Mouse (Mus musculus) olfactory bulb, adult 2 months (tissue): ENCODE data around the gene Pbp2. TPM values are rescaled to one million over a fixed set of nuclear protein-coding genes. Genes with fewer than 3 reads are reported as not detected.

Experiments used
- H3K27ac ChIP-seq: fragments of 200-500 bp; 2 replicates; pipeline ENCODE4 v1.5.1; 2012; ENCODE audit warnings: low read depth, low read length; ENCODE audit not compliant: insufficient read depth
- H3K4me1 ChIP-seq: fragments of 200-500 bp; 2 replicates; pipeline ENCODE4 v1.6.1; 2012; ENCODE audit warnings: low read length; ENCODE audit not compliant: control insufficient read depth, insufficient read depth
- H3K4me3 ChIP-seq: fragments of 200-500 bp; 2 replicates; pipeline ENCODE4 v1.5.1; 2012; ENCODE audit warnings: mild to moderate bottlenecking, low read depth, low read length, moderate library complexity; ENCODE audit not compliant: insufficient read depth
- CTCF ChIP-seq: fragments of 200-500 bp; IDR thresholded peaks from 2 replicates; pipeline ENCODE4 v1.5.1; 2012; ENCODE audit warnings: low read depth, mild to moderate bottlenecking, low read length, moderate library complexity; ENCODE audit not compliant: insufficient read depth
- POLR2A ChIP-seq: fragments of 200-500 bp; IDR thresholded peaks from 2 replicates; pipeline ENCODE4 v1.6.1; 2012; ENCODE audit warnings: mild to moderate bottlenecking, low read depth, low read length, moderate library complexity; ENCODE audit not compliant: insufficient read depth
- WGBS: fragments of 180-500 bp; shearing (Covaris S2); methylation state at CpG from one replicate; pipeline ENCODE4 v1.1.7; 2018; 5-methylcytosine and 5-hydroxymethylcytosine counted together
- polyA plus RNA-seq: library from polyadenylated mRNA; stranded (reverse); fragments of >200 nt; gene quantifications from 2 replicates; pipeline ENCODE4 v1.2.4, GENCODE M21; 2012; ENCODE audit warnings: low replicate concordance; ENCODE audit not compliant: missing spikeins, insufficient read depth, insufficient read length

The Pbp2 gene
- polyA plus RNA-seq, 1 experiment: not detected

- Histone ChIP-seq H3K4me3 (no peak overlapping the region), H3K4me1 (no peaks in the 10 kb centered on the region), H3K27ac (no peak overlapping the region)
- WGBS: 76% methylated on average over 7 of the region's 7 CpGs
- TF ChIP-seq POLR2A (no peak), CTCF (no peak)
Observed at GRCm38 (mm10) chr6:135304576-135305260, 5.5 kb downstream of the Pbp2 start.

GRCm38 (mm10) chr6:135302421-135303125, 7.6 kb downstream of the Pbp2 start:
- TF ChIP-seq POLR2A (no peak), CTCF (no peak)
- 93% methylated on average over 10 of the region's 10 CpGs for WGBS
- H3K4me3 ChIP-seq: no peak overlapping the region
- no peaks in the 10 kb centered on the region for H3K4me1 ChIP-seq
- H3K27ac ChIP-seq: no peak overlapping the region

DNA sequence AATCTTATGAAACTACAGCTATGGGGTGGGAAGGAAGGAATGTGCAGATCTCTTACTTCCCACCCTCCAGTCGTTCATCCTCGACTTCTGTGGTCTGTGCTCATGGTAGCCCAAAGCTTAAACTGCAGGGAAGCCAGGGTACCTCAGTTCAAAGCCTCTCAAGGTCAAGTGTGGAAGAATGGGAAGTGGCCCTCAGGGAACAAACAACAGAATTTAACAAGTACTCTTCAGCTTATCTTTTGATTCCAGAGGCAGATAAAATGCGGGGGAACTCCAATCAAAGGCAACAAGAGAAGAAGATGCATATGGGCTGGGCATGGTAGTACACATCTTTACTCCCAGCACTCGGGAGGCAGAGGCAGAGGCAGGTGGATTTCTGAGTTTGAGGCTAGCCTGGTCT, 9.7 kb downstream of the Pbp2 start:
- TF ChIP-seq CTCF (no peak), POLR2A (no peak)
- no peak overlapping the region for H3K27ac ChIP-seq
- 93% methylated on average over 4 of the region's 4 CpGs for whole genome bisulfite sequencing
- H3K4me1 ChIP-seq: peaks cover 8% of the 10 kb centered on the region
- no peak overlapping the region for H3K4me3 ChIP-seq

DNA sequence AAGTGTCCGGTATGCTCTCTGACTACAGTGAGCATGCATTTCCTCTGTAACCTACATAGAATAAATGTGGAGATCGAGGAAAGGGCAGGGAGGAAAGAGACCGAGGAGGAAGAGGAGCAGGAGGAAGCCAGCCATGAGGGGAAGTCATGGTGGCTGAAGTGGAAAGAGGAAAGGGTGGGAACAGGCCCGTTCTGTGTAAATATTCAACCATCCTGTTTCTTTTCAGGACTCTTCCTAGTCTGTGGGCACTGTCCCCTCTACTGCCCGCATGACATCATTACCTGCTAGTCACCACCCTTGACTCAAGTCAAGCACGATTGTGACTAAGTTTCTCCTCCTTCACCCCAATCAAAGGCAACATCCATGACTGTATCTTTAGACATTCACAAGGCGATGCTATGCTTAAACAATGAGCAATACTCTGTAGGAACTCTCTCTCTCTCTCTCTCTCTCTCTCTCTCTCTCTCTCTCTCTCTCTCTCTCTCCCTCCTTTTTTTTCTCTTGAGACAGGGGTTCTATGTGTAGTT, 11.1 kb downstream of the Pbp2 start:
- Histone ChIP-seq H3K4me1 (peaks cover 15% of the 10 kb centered on the region), H3K27ac (no peak overlapping the region), H3K4me3 (no peak overlapping the region)
- TF ChIP-seq POLR2A (no peak), CTCF (no peak)
- WGBS: 80% methylated on average over 7 of the region's 7 CpGs

DNA sequence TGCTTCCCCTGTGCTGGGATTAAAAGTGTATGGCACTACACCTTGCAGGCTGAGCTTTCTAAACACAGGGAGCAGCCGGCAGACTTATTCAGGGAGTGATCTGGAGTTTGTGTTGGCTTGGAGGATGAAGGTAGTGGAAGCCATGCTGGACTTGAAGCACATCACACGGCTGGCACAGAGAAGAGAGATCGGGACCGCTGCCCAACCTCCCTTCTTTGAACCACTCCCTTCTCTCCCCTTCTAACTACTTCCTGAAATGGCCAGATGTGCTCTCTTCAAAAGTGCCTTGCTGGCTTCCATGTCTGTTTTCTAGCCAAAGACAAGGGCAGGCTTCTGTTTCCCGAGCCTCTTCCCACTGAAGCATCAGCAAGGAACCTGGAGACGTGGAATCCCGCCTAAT, 12.6 kb downstream of the Pbp2 start:
- no peak overlapping the region for H3K4me3 ChIP-seq
- WGBS: 83% methylated on average over 7 of the region's 7 CpGs
- peaks cover 15% of the 10 kb centered on the region for H3K4me1 ChIP-seq
- no peak overlapping the region for H3K27ac ChIP-seq
- no peak for TF ChIP-seq POLR2A
- TF ChIP-seq CTCF: no peak

DNA sequence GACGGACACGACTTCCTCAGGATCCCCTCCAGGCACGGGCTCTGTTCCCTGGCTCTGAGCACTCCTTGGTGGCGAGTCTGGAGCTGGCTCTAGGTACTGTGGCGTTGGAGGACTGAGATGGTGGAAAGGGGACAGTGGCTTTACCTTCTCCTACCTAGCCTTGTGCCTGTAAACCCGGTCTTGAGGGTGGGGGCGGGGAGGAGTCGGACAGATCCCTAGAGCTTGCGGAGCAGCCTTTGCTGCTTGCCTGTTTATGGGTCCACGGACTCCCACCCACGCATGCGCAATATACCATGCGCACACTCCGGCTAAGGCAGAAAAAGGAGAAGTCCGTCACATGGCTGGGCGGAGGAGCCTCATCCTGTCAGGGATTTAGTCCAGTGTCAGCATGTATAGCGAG, 13.9 kb downstream of the Pbp2 start:
- WGBS: 70% methylated on average over 17 of the region's 17 CpGs
- no peak overlapping the region for H3K4me3 ChIP-seq
- peaks cover 17% of the 10 kb centered on the region for H3K4me1 ChIP-seq
- 0 out of 2 replicates have a peak overlapping the region, but pooled peaks have one; percentile 37 for H3K27ac ChIP-seq
- TF ChIP-seq POLR2A: no peak
- no peak for TF ChIP-seq CTCF

DNA sequence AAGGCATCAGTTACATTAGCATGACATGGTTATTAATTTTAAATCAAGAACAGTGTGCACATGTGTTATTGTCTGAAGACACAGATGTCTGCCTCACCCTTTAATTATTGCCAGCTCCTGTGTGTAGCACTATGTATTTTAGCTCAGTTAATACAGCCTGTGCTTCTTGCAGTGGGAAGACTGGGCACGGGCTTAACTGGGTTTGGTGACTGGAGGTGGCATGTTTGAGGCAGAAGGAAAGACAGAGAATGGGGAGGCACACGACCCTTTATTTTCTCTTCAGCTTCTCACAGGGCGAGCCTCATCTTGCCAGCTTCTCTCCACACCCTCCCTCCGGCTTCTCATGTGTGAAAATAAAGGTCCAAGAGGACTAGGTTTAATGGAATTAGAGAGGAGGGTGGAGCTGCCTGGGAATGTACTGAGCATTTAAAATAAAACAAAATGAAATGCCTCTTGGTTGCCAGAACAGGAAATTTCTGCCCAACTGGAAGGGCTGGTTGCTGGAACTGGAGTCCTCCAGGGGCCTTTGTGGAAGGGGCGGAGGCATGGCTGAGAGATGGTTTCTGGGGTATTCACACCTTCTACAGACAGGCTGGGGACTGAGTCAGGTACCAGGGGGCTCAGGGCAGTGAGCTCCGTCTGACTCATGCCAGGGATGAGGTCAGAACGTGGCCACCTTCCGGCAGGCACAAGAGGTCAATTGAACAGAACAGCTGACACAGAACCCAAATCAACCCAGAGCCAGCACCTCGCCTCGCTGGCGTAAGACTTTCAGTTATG, 14.9 kb downstream of the Pbp2 start:
- 49% methylated on average over 11 of the region's 11 CpGs for WGBS
- Histone ChIP-seq H3K27ac (peak overlapping the region; percentile 77), H3K4me3 (no peak overlapping the region), H3K4me1 (peaks cover 17% of the 10 kb centered on the region)
- TF ChIP-seq CTCF (no peak), POLR2A (no peak)

DNA sequence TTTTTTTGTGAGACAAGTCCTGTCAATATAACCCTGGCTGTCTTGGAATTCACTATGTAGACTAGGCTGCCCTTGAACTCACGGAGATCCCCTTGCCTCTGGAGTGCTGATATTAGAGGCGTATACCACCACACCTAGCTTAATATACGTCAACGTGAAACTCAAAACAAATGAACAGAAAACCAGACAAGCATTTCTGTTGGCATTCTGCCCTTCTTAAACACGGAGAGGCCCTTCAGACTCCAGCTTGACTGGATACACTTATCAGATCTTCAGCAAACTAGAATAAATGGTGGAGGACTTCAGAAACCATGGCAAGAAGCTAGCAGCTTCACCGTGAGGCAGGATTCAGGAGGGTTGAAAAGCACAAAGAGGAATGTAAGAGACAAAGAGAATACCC, 16.1 kb downstream of the Pbp2 start:
- peaks cover 17% of the 10 kb centered on the region for H3K4me1 ChIP-seq
- TF ChIP-seq POLR2A (no peak), CTCF (no peak)
- H3K27ac ChIP-seq: peak overlapping the region; percentile 47; the same call in 1 of the 2 replicates
- no peak overlapping the region for H3K4me3 ChIP-seq
- WGBS: 66% methylated on average over 6 of the region's 6 CpGs
